Mouse (Mus musculus): ENCODE results near the gene Gpr152.

The Gpr152 gene

GRCm38 (mm10) chr19:4139446-4139845 lies at the start of gene Gpr152:
Gene Gpr152 (plus strand): TSS chr19:4139787.
- DNase-seq (ENCODE audit: low read depth) = no peak

GRCm38 (mm10) chr19:4090446-4090845 lies 49.1 kb upstream of the Gpr152 start:
- no peak for DNase-seq (ENCODE audit: low read depth)

- no peak for DNase-seq (ENCODE audit: low read depth)
Measured at GRCm38 (mm10) chr19:4091383-4091782, 48.2 kb upstream of the Gpr152 start.

- no peak for DNase-seq (ENCODE audit: low read depth)
Measured at GRCm38 (mm10) chr19:4092750-4093149, 46.8 kb upstream of the Gpr152 start.

- DNase-seq (ENCODE audit: low read depth) = no peak
Measured at GRCm38 (mm10) chr19:4093772-4094171, 45.8 kb upstream of the Gpr152 start.

GRCm38 (mm10) chr19:4094348-4094747 lies 45.2 kb upstream of the Gpr152 start:
- DNase-seq (ENCODE audit: low read depth) = no peak

- no peak for DNase-seq (ENCODE audit: low read depth)
Measured at GRCm38 (mm10) chr19:4094774-4095303, 44.7 kb upstream of the Gpr152 start.

GRCm38 (mm10) chr19:4095802-4096201 lies 43.8 kb upstream of the Gpr152 start:
- DNase-seq (ENCODE audit: low read depth) = no peak

- peak; percentile 94 for DNase-seq (ENCODE audit: low read depth)
Measured at GRCm38 (mm10) chr19:4096642-4097440, 42.7 kb upstream of the Gpr152 start, which contains the start of gene Cdk2ap2. Gene Cdk2ap2 (plus strand): TSS chr19:4097182.

- no peak for DNase-seq (ENCODE audit: low read depth)
Measured at GRCm38 (mm10) chr19:4097441-4097825, 42.2 kb upstream of the Gpr152 start.

- no peak for DNase-seq (ENCODE audit: low read depth)
Measured at GRCm38 (mm10) chr19:4098426-4098825, 41.2 kb upstream of the Gpr152 start.

- DNase-seq (ENCODE audit: low read depth) = peak; percentile 94
Measured at GRCm38 (mm10) chr19:4099056-4099455, 40.5 kb upstream of the Gpr152 start.

GRCm38 (mm10) chr19:4099837-4100717 lies 39.5 kb upstream of the Gpr152 start, which contains the start of gene Pitpnm1:
Gene Pitpnm1 (plus strand): TSS chr19:4099998.
- no peak for DNase-seq (ENCODE audit: low read depth)

GRCm38 (mm10) chr19:4100718-4101261 lies 38.8 kb upstream of the Gpr152 start:
- no peak for DNase-seq (ENCODE audit: low read depth)

GRCm38 (mm10) chr19:4101466-4101865 lies 38.1 kb upstream of the Gpr152 start:
- DNase-seq (ENCODE audit: low read depth) = no peak

- DNase-seq (ENCODE audit: low read depth) = no peak
Measured at GRCm38 (mm10) chr19:4102049-4102448, 37.5 kb upstream of the Gpr152 start.

GRCm38 (mm10) chr19:4102626-4103025 lies 37.0 kb upstream of the Gpr152 start:
- DNase-seq (ENCODE audit: low read depth) = no peak

- no peak for DNase-seq (ENCODE audit: low read depth)
Measured at GRCm38 (mm10) chr19:4103294-4103693, 36.3 kb upstream of the Gpr152 start.

GRCm38 (mm10) chr19:4103792-4104191 lies 35.8 kb upstream of the Gpr152 start:
- no peak for DNase-seq (ENCODE audit: low read depth)

- no peak for DNase-seq (ENCODE audit: low read depth)
Measured at GRCm38 (mm10) chr19:4104675-4105194, 34.9 kb upstream of the Gpr152 start.

- DNase-seq (ENCODE audit: low read depth) = no peak
Measured at GRCm38 (mm10) chr19:4106654-4107053, 32.9 kb upstream of the Gpr152 start.

- DNase-seq (ENCODE audit: low read depth) = no peak
Measured at GRCm38 (mm10) chr19:4108535-4108934, 31.1 kb upstream of the Gpr152 start.
